Mouse (Mus musculus): ENCODE measurements at regions not wholly inside any gene's neighbourhood (a gene's known extent, or its start where the extent isn't known, plus 50 kb on each side); places are given as distances from the start of the nearest gene placed in this dataset.

- no peaks in the 10 kb centered on the region for H3K9me3 ChIP-seq
- no peaks in the 10 kb centered on the region for H3K27me3 ChIP-seq
- no peak overlapping the region for H3K4me2 ChIP-seq
- no peaks in the 10 kb centered on the region for H3K36me3 ChIP-seq
- no peak for ATAC-seq (ENCODE audit: borderline replicate concordance, extremely low read depth, low FRiP score, low TSS enrichment)
- no peak overlapping the region for H3K27ac ChIP-seq
- no peak overlapping the region for H3K9ac ChIP-seq
- no peak overlapping the region for H3K4me3 ChIP-seq
- H3K4me1 ChIP-seq: no peaks in the 10 kb centered on the region
- WGBS: 35% methylated on average over 1 of the region's 1 CpGs
These were observed 211.6 kb downstream of the Cryba4 start for GRCm38 (mm10) chr5:112040678-112041077.

GRCm38 (mm10) chr5:112041285-112041684, 211.0 kb downstream of the Cryba4 start:
- no peaks in the 10 kb centered on the region for H3K9me3 ChIP-seq
- no peak overlapping the region for H3K4me3 ChIP-seq
- ATAC-seq (ENCODE audit: borderline replicate concordance, extremely low read depth, low FRiP score, low TSS enrichment): no peak
- no peak overlapping the region for H3K4me2 ChIP-seq
- no peak overlapping the region for H3K9ac ChIP-seq
- WGBS: 39% methylated on average over 4 of the region's 4 CpGs
- H3K27ac ChIP-seq: no peak overlapping the region
- H3K27me3 ChIP-seq: no peaks in the 10 kb centered on the region
- no peaks in the 10 kb centered on the region for H3K36me3 ChIP-seq
- H3K4me1 ChIP-seq: no peaks in the 10 kb centered on the region

- H3K27me3 ChIP-seq: no peaks in the 10 kb centered on the region
- H3K4me2 ChIP-seq: no peak overlapping the region
- ATAC-seq (ENCODE audit: borderline replicate concordance, extremely low read depth, low FRiP score, low TSS enrichment): no peak
- 75% methylated on average over 11 of the region's 11 CpGs for WGBS
- H3K4me1 ChIP-seq: no peaks in the 10 kb centered on the region
- H3K27ac ChIP-seq: no peak overlapping the region
- no peaks in the 10 kb centered on the region for H3K9me3 ChIP-seq
- H3K4me3 ChIP-seq: no peak overlapping the region
- H3K36me3 ChIP-seq: no peaks in the 10 kb centered on the region
- H3K9ac ChIP-seq: no peak overlapping the region
These were observed 210.1 kb downstream of the Cryba4 start for GRCm38 (mm10) chr5:112042236-112042635.

GRCm38 (mm10) chr5:112050046-112050782, 202.1 kb downstream of the Cryba4 start:
- Histone ChIP-seq H3K4me2 (no peak overlapping the region), H3K4me3 (no peak overlapping the region), H3K9ac (no peak overlapping the region), H3K27me3 (no peaks in the 10 kb centered on the region; the same call in 1 of the 2 replicates), H3K27ac (no peak overlapping the region), H3K36me3 (no peaks in the 10 kb centered on the region), H3K4me1 (no peaks in the 10 kb centered on the region), H3K9me3 (no peaks in the 10 kb centered on the region)
- WGBS: 26% methylated on average over 16 of the region's 16 CpGs
- no peak for ATAC-seq (ENCODE audit: borderline replicate concordance, extremely low read depth, low FRiP score, low TSS enrichment)

GRCm38 (mm10) chr5:112050906-112051305, 201.4 kb downstream of the Cryba4 start:
- Histone ChIP-seq H3K4me1 (no peaks in the 10 kb centered on the region), H3K27me3 (peaks cover 2% of the 10 kb centered on the region; the same call in 1 of the 2 replicates), H3K4me2 (no peak overlapping the region), H3K9me3 (no peaks in the 10 kb centered on the region), H3K27ac (no peak overlapping the region), H3K36me3 (no peaks in the 10 kb centered on the region), H3K4me3 (no peak overlapping the region), H3K9ac (no peak overlapping the region)
- no peak for ATAC-seq (ENCODE audit: borderline replicate concordance, extremely low read depth, low FRiP score, low TSS enrichment)
- WGBS: 22% methylated on average over 5 of the region's 5 CpGs

GRCm38 (mm10) chr5:112051786-112052185, 200.5 kb downstream of the Cryba4 start:
- Histone ChIP-seq H3K9me3 (no peaks in the 10 kb centered on the region), H3K9ac (no peak overlapping the region), H3K4me2 (no peak overlapping the region), H3K27ac (no peak overlapping the region), H3K4me1 (no peaks in the 10 kb centered on the region), H3K36me3 (no peaks in the 10 kb centered on the region), H3K27me3 (peaks cover 4% of the 10 kb centered on the region; the same call in 1 of the 2 replicates), H3K4me3 (no peak overlapping the region)
- 69% methylated on average over 10 of the region's 10 CpGs for WGBS
- ATAC-seq (ENCODE audit: borderline replicate concordance, extremely low read depth, low FRiP score, low TSS enrichment): no peak

- WGBS: 72% methylated on average over 5 of the region's 5 CpGs
These were observed 198.6 kb downstream of the Cryba4 start for GRCm38 (mm10) chr5:112053600-112054155.

GRCm38 (mm10) chr5:112055018-112055417, 197.3 kb downstream of the Cryba4 start:
- Histone ChIP-seq H3K9me3 (no peaks in the 10 kb centered on the region), H3K9ac (no peak overlapping the region), H3K4me1 (no peaks in the 10 kb centered on the region), H3K4me2 (no peak overlapping the region), H3K27me3 (peaks cover 4% of the 10 kb centered on the region; the same call in 1 of the 2 replicates), H3K36me3 (no peaks in the 10 kb centered on the region), H3K4me3 (no peak overlapping the region), H3K27ac (no peak overlapping the region)
- ATAC-seq (ENCODE audit: borderline replicate concordance, extremely low read depth, low FRiP score, low TSS enrichment): no peak
- WGBS: 33% methylated on average over 4 of the region's 4 CpGs

More at GRCm38 (mm10) chr5:112053600-112054155, 198.6 kb downstream of the Cryba4 start:
- no peak overlapping the region for H3K4me3 ChIP-seq
- peak; percentile 52; the same call in 1 of the 2 replicates for ATAC-seq (ENCODE audit: borderline replicate concordance, extremely low read depth, low FRiP score, low TSS enrichment)
- H3K9me3 ChIP-seq: no peaks in the 10 kb centered on the region
- no peak overlapping the region for H3K27ac ChIP-seq
- H3K4me2 ChIP-seq: no peak overlapping the region
- no peaks in the 10 kb centered on the region for H3K4me1 ChIP-seq
- H3K27me3 ChIP-seq: peaks cover 4% of the 10 kb centered on the region; the same call in 1 of the 2 replicates
- no peaks in the 10 kb centered on the region for H3K36me3 ChIP-seq
- no peak overlapping the region for H3K9ac ChIP-seq

GRCm38 (mm10) chr5:112069917-112070316, 182.4 kb downstream of the Cryba4 start:
- H3K4me3 ChIP-seq: no peak overlapping the region
- no peaks in the 10 kb centered on the region for H3K27me3 ChIP-seq
- 85% methylated on average over 13 of the region's 13 CpGs for WGBS
- no peak overlapping the region for H3K4me2 ChIP-seq
- no peaks in the 10 kb centered on the region for H3K9me3 ChIP-seq
- H3K36me3 ChIP-seq: no peaks in the 10 kb centered on the region
- H3K4me1 ChIP-seq: no peaks in the 10 kb centered on the region
- H3K27ac ChIP-seq: no peak overlapping the region
- no peak for ATAC-seq (ENCODE audit: borderline replicate concordance, extremely low read depth, low FRiP score, low TSS enrichment)
- H3K9ac ChIP-seq: no peak overlapping the region

GRCm38 (mm10) chr5:112072456-112072855, 179.9 kb downstream of the Cryba4 start:
- H3K4me1 ChIP-seq: no peaks in the 10 kb centered on the region
- no peaks in the 10 kb centered on the region for H3K27me3 ChIP-seq
- no peak for ATAC-seq (ENCODE audit: borderline replicate concordance, extremely low read depth, low FRiP score, low TSS enrichment)
- H3K4me2 ChIP-seq: no peak overlapping the region
- H3K27ac ChIP-seq: no peak overlapping the region
- no peak overlapping the region for H3K9ac ChIP-seq
- WGBS: 53% methylated on average over 4 of the region's 4 CpGs
- H3K9me3 ChIP-seq: no peaks in the 10 kb centered on the region
- no peak overlapping the region for H3K4me3 ChIP-seq
- H3K36me3 ChIP-seq: no peaks in the 10 kb centered on the region

- ATAC-seq (ENCODE audit: borderline replicate concordance, extremely low read depth, low FRiP score, low TSS enrichment): no peak
- no peak overlapping the region for H3K9ac ChIP-seq
- H3K9me3 ChIP-seq: no peaks in the 10 kb centered on the region
- no peak overlapping the region for H3K4me3 ChIP-seq
- H3K27me3 ChIP-seq: no peaks in the 10 kb centered on the region
- H3K27ac ChIP-seq: no peak overlapping the region
- H3K36me3 ChIP-seq: no peaks in the 10 kb centered on the region
- no peaks in the 10 kb centered on the region for H3K4me1 ChIP-seq
- H3K4me2 ChIP-seq: no peak overlapping the region
- 72% methylated on average over 14 of the region's 14 CpGs for WGBS
These were observed 175.2 kb downstream of the Cryba4 start for GRCm38 (mm10) chr5:112077097-112077496.

GRCm38 (mm10) chr5:112077840-112078600, 174.3 kb downstream of the Cryba4 start:
- Histone ChIP-seq H3K4me1 (no peaks in the 10 kb centered on the region), H3K9me3 (no peaks in the 10 kb centered on the region), H3K4me2 (no peak overlapping the region), H3K36me3 (no peaks in the 10 kb centered on the region), H3K4me3 (no peak overlapping the region), H3K9ac (no peak overlapping the region), H3K27me3 (no peaks in the 10 kb centered on the region), H3K27ac (no peak overlapping the region)
- WGBS: 80% methylated on average over 19 of the region's 19 CpGs
- no peak for ATAC-seq (ENCODE audit: borderline replicate concordance, extremely low read depth, low FRiP score, low TSS enrichment)
